Mouse (Mus musculus) T-cell, adult 66 days (primary cell): ENCODE results near the gene Lclat1. TPM values are rescaled to one million over a fixed set of nuclear protein-coding genes. Genes with fewer than 3 reads are reported as not detected.

ENCODE experiments used
- total RNA-seq, 2 experiments: library from RNA; stranded (reverse); gene quantifications; 3 replicates in 1 of 2; 4 replicates in 1 of 2; pipeline ENCODE4 v1.2.4; 2023

The Lclat1 gene
- total RNA-seq, result 10 to 100 TPM; 22.3 to 23.2 TPM

DNA sequence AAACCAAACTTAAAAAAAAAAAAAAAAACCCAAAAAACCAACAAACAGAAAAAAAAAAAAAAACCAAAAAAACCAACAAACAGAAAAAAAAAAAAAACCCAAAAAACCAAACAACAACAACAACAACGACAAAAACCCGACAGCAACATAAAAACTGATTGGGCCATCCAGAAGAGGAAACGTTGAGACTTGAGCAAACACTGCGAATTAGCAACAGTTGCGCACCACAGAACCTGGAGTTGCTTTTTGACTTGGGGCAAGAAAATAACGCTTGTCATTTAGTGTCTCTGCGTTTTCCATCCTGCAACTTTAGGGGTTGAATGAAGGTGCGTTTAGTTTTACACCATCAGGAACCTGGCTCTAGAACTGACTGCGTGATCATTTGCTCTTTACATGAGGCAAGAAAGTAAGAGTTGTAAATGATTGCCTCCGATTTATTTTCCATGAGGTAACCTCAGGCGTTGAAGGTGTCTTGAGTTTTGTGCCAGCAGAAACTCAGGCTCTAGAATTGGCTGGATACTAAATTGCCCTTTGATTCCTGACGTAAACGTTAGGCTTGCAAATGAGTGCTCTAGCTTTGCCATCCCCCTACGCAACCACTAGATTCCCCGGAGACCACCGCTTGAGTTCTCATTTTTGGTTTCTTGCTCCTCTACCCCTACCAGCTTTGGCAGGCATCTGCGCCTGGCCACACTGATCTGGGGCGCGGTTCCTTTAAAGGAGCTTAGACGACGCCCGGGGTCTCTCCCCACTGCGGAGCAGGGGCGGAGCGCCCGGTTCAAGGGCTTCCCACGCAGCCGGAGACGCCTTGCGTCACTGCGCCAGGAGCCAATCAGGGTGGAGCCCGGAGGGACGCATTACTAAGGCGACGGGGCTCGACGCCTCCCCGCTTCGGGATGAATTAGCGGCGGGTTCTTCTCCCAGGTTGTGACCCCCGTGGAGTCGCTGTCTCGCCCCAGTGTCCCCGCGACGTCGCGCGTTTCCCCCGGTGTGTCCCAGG is at the start of gene Lclat1:
Gene Lclat1 (plus strand): TSS at position 828 of the 1,000 bp plus-strand sequence.

Other genes with a start within 250 kb of the Lclat1 start
- 100 to 1,000 TPM; 232 to 243 TPM for gene Lbh, start 189.7 kb upstream of the Lclat1 start, total RNA-seq